Mouse (Mus musculus): Measurements from ENCODE around the gene Psme3. TPM values are rescaled to one million over a fixed set of nuclear protein-coding genes. Genes with fewer than 3 reads are reported as not detected.

The Psme3 gene
- 68.3 and 71.1 TPM in 2 replicates for total RNA-seq (2014; rRNA removed)
- 78.2 and 83.9 TPM in 2 replicates for polyA plus RNA-seq (2015; fragmentation: Nextera tagmentation; extraction: Ambion mirVana)

GRCm38 (mm10) chr11:101315665-101316500 lies at the start of gene Psme3:
Gene Psme3 (plus strand): TSS chr11:101316213.
- H3K27ac ChIP-seq, result peak within 1 kb of the TSS; percentile 84
- H3K27me3 ChIP-seq (ENCODE audit: insufficient read depth, low read length), result no peaks in the 10 kb centered on the region
- TF ChIP-seq CTCF (IDR thresholded peaks at IDR 0.05; ENCODE audit: low read depth), result no peak
- DNase-seq (ENCODE audit: low spot score) (peak; percentile 96), ATAC-seq (peak; percentile 95)
- peak within 1 kb of the TSS; percentile 98 for H3K4me3 ChIP-seq (ENCODE audit: low read length)
- H3K9me3 ChIP-seq (ENCODE audit: low read length), result no peaks in the 10 kb centered on the region
- H3K4me2 ChIP-seq (ENCODE audit: low read depth, low read length), result peak within 1 kb of the TSS; percentile 99
- H3K36me3 ChIP-seq (ENCODE audit: insufficient read depth, low read length), result peaks cover 18% of the 10 kb centered on the region
- under 1% methylated on average over 62 of the region's 62 CpGs for WGBS
- peaks cover 7% of the 10 kb centered on the region; the same call in 1 of the 2 replicates for H3K4me1 ChIP-seq (ENCODE audit: insufficient read depth, low read length)
- peak within 1 kb of the TSS; percentile 89 for H3K9ac ChIP-seq (replicated peaks; ENCODE audit: low read length)

GRCm38 (mm10) chr11:101269577-101270116 lies 46.4 kb upstream of the Psme3 start:
- no peak overlapping the region for H3K4me3 ChIP-seq (ENCODE audit: low read length)
- H3K27me3 ChIP-seq (ENCODE audit: insufficient read depth, low read length), result peaks cover 4% of the 10 kb centered on the region; the same call in 1 of the 2 replicates
- H3K9me3 ChIP-seq (ENCODE audit: low read length), result no peaks in the 10 kb centered on the region
- H3K4me2 ChIP-seq (ENCODE audit: low read depth, low read length), result 0 out of 2 replicates have a peak overlapping the region, but pooled peaks have one; percentile 5
- H3K9ac ChIP-seq (replicated peaks; ENCODE audit: low read length), result no peak overlapping the region
- H3K27ac ChIP-seq, result peak overlapping the region; percentile 67; the same call in 1 of the 2 replicates
- no peak for TF ChIP-seq CTCF (IDR thresholded peaks at IDR 0.05; ENCODE audit: low read depth)
- DNase-seq (ENCODE audit: low spot score) (peak; percentile 64), ATAC-seq (0 out of 2 replicates have a peak, but pooled peaks have one; percentile 66)
- peaks cover 8% of the 10 kb centered on the region for H3K4me1 ChIP-seq (ENCODE audit: insufficient read depth, low read length)
- H3K36me3 ChIP-seq (ENCODE audit: insufficient read depth, low read length), result no peaks in the 10 kb centered on the region
- 40% methylated on average over 10 of the region's 10 CpGs for WGBS

GRCm38 (mm10) chr11:101272446-101272845 lies 43.6 kb upstream of the Psme3 start:
- WGBS, result 83% methylated on average over 3 of the region's 3 CpGs

DNA sequence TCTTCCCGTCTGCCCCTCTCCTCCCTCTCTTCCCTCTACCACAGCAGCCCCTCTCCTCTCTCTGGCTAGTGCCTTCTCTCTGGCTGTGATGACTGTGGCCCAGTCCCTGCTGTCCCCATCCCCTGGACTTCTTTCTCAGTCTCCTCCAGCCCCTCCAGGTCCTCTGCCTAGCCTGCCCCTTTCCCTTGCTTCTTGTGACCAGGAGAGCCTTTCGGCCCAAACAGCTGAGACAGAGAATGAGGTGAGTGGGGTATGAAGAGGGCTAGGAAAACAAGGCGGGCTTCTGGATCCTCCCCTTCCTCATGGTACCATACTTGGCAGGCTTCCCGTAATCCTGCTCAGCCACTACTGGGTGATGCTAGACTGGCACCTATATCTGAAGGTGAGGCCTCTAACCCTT lies 40.7 kb upstream of the Psme3 start:
- H3K4me1 ChIP-seq (ENCODE audit: insufficient read depth, low read length), result peaks cover 18% of the 10 kb centered on the region
- no peak overlapping the region for H3K4me3 ChIP-seq (ENCODE audit: low read length)
- H3K27ac ChIP-seq, result no peak overlapping the region
- TF ChIP-seq CTCF (IDR thresholded peaks at IDR 0.05; ENCODE audit: low read depth), result no peak
- no peaks in the 10 kb centered on the region for H3K9me3 ChIP-seq (ENCODE audit: low read length)
- H3K27me3 ChIP-seq (ENCODE audit: insufficient read depth, low read length), result no peaks in the 10 kb centered on the region
- no peaks in the 10 kb centered on the region for H3K36me3 ChIP-seq (ENCODE audit: insufficient read depth, low read length)
- H3K9ac ChIP-seq (replicated peaks; ENCODE audit: low read length), result no peak overlapping the region
- ATAC-seq, result no peak
- 66% methylated on average over 4 of the region's 4 CpGs for WGBS
- no peak overlapping the region for H3K4me2 ChIP-seq (ENCODE audit: low read depth, low read length)
- no peak for DNase-seq (ENCODE audit: low spot score)

More at GRCm38 (mm10) chr11:101272446-101272845, 43.6 kb upstream of the Psme3 start:
- H3K27me3 ChIP-seq (ENCODE audit: insufficient read depth, low read length), result no peaks in the 10 kb centered on the region
- no peak overlapping the region for H3K4me2 ChIP-seq (ENCODE audit: low read depth, low read length)
- no peak overlapping the region for H3K4me3 ChIP-seq (ENCODE audit: low read length)
- TF ChIP-seq CTCF (IDR thresholded peaks at IDR 0.05; ENCODE audit: low read depth), result no peak
- DNase-seq (ENCODE audit: low spot score) (no peak), ATAC-seq (no peak)
- H3K36me3 ChIP-seq (ENCODE audit: insufficient read depth, low read length), result no peaks in the 10 kb centered on the region
- peaks cover 9% of the 10 kb centered on the region for H3K4me1 ChIP-seq (ENCODE audit: insufficient read depth, low read length)
- no peak overlapping the region for H3K27ac ChIP-seq
- no peak overlapping the region for H3K9ac ChIP-seq (replicated peaks; ENCODE audit: low read length)
- H3K9me3 ChIP-seq (ENCODE audit: low read length), result no peaks in the 10 kb centered on the region

GRCm38 (mm10) chr11:101276319-101277070 lies 39.5 kb upstream of the Psme3 start:
- Histone ChIP-seq H3K9me3 (ENCODE audit: low read length) (no peaks in the 10 kb centered on the region), H3K9ac (replicated peaks; ENCODE audit: low read length) (no peak overlapping the region; the same call in 1 of the 2 replicates), H3K4me1 (ENCODE audit: insufficient read depth, low read length) (peaks cover 18% of the 10 kb centered on the region), H3K36me3 (ENCODE audit: insufficient read depth, low read length) (no peaks in the 10 kb centered on the region), H3K4me2 (ENCODE audit: low read depth, low read length) (peak overlapping the region; percentile 8), H3K27ac (no peak overlapping the region), H3K4me3 (ENCODE audit: low read length) (no peak overlapping the region), H3K27me3 (ENCODE audit: insufficient read depth, low read length) (no peaks in the 10 kb centered on the region)
- no peak for TF ChIP-seq CTCF (IDR thresholded peaks at IDR 0.05; ENCODE audit: low read depth)
- DNase-seq (ENCODE audit: low spot score), result no peak
- ATAC-seq, result no peak
- 27% methylated on average over 27 of the region's 27 CpGs for WGBS
